In genomic region chr11:33195061-33195460, GRCm38 (mm10) we compare ENCODE assay signal across 30 mouse cellular contexts. TPM values are rescaled to one million over a fixed set of nuclear protein-coding genes. Genes with fewer than 3 reads are reported as not detected.
DNase-seq lines count a peak whose midpoint lies in the region; ATAC-seq and TF ChIP-seq lines count a peak whose summit lies in the region.
"Had no signal": no experiment of that assay in that cellular context is flagged by ENCODE, and none has a peak within 500 bp of the region (broad histone marks: within the 10 kb centered on the region; RNA-seq: fewer than 3 reads in every experiment).

No protein-coding gene starts in this region.

- peaks cover 30% of the 10 kb centered on the region for H3K4me1 ChIP-seq in forebrain, embryonic 10.5 days
- H3K4me1 ChIP-seq in forebrain, postnatal 0 days (ENCODE audit: insufficient read depth), result no peaks in the 10 kb centered on the region
- peaks cover 1% of the 10 kb centered on the region for H3K4me1 ChIP-seq in hindbrain, embryonic 11.5 days (replicated peaks; ENCODE audit: control insufficient read depth, insufficient read depth, low read length)
- H3K4me1 ChIP-seq in hindbrain, embryonic 16.5 days (ENCODE audit: control insufficient read depth, insufficient read depth, low read depth, low read length), result no peaks in the 10 kb centered on the region
- H3K4me1 ChIP-seq in neural tube, embryonic 15.5 days, result peaks cover 18% of the 10 kb centered on the region

- H3K27me3 ChIP-seq in forebrain, embryonic 10.5 days (ENCODE audit: poor library complexity, severe bottlenecking), result peaks cover 98% of the 10 kb centered on the region
- peaks cover 80% of the 10 kb centered on the region for H3K27me3 ChIP-seq in forebrain, postnatal 0 days (ENCODE audit: insufficient read depth, low read length)
- peaks cover 78% of the 10 kb centered on the region for H3K27me3 ChIP-seq in hindbrain, embryonic 11.5 days (ENCODE audit: control insufficient read depth, insufficient read depth, low read length)
- peaks cover 58% of the 10 kb centered on the region for H3K27me3 ChIP-seq in hindbrain, embryonic 16.5 days (replicated peaks; ENCODE audit: control insufficient read depth, insufficient read depth, low read length)
- H3K27me3 ChIP-seq in neural tube, embryonic 15.5 days (replicated peaks), result peaks cover 73% of the 10 kb centered on the region

- ATAC-seq in forebrain, postnatal 0 days, result no peak
- ATAC-seq in hindbrain, embryonic 11.5 days (ENCODE audit: low FRiP score), result no peak
- ATAC-seq in hindbrain, embryonic 16.5 days, result no peak
- no peak for ATAC-seq in neural tube, embryonic 15.5 days (ENCODE audit: low FRiP score)
- ATAC-seq: CD4-positive, CD25-positive, alpha-beta regulatory T cell, adult 4 months; intestine, postnatal 0 days had no signal

- 12% methylated on average over 7 of the region's 7 CpGs for WGBS in forebrain, embryonic 10.5 days
- WGBS in forebrain, postnatal 0 days, result 17% methylated on average over 7 of the region's 7 CpGs
- WGBS in hindbrain, embryonic 11.5 days, result 14% methylated on average over 7 of the region's 7 CpGs
- 18% methylated on average over 7 of the region's 7 CpGs for WGBS in hindbrain, embryonic 16.5 days
- 29% methylated on average over 7 of the region's 7 CpGs for WGBS in neural tube, embryonic 15.5 days

- H3K27ac ChIP-seq in forebrain, embryonic 10.5 days, result no peak overlapping the region
- H3K27ac ChIP-seq in forebrain, postnatal 0 days (ENCODE audit: low read depth, low read length), result no peak overlapping the region
- H3K27ac ChIP-seq in hindbrain, embryonic 11.5 days (ENCODE audit: low read depth, low read length), result no peak overlapping the region
- no peak overlapping the region for H3K27ac ChIP-seq in hindbrain, embryonic 16.5 days (ENCODE audit: low read depth, low read length)
- H3K27ac ChIP-seq in neural tube, embryonic 15.5 days (replicated peaks), result no peak overlapping the region
- H3K27ac ChIP-seq: embryonic facial prominence, embryonic 10.5 days; embryonic facial prominence, embryonic 13.5 days; forebrain, embryonic 13.5 days; heart, adult 2 months; heart, embryonic 10.5 days; heart, embryonic 13.5 days; hindbrain, embryonic 13.5 days had no signal

- H3K9me3 ChIP-seq in forebrain, embryonic 10.5 days, result peaks cover 8% of the 10 kb centered on the region
- no peaks in the 10 kb centered on the region for H3K9me3 ChIP-seq in forebrain, postnatal 0 days (ENCODE audit: low read length)
- no peaks in the 10 kb centered on the region for H3K9me3 ChIP-seq in hindbrain, embryonic 11.5 days (ENCODE audit: control insufficient read depth, low read length)
- H3K9me3 ChIP-seq in hindbrain, embryonic 16.5 days (ENCODE audit: control insufficient read depth, low read length), result peaks cover 8% of the 10 kb centered on the region
- H3K9me3 ChIP-seq in neural tube, embryonic 15.5 days (replicated peaks), result no peaks in the 10 kb centered on the region
- H3K9me3 ChIP-seq: forebrain, embryonic 13.5 days; hindbrain, embryonic 13.5 days had no signal

- peak; percentile 25 for DNase-seq in forebrain, embryonic 10.5 days (ENCODE audit: extremely low spot score, low spot score)
- DNase-seq in forebrain, postnatal 0 days, result no peak
- peak; percentile 38 for DNase-seq in hindbrain, embryonic 11.5 days (ENCODE audit: low spot score)
- DNase-seq in neural tube, embryonic 10.5 days (ENCODE audit: extremely low spot score, low spot score), result peak; percentile 43
- DNase-seq: adrenal gland, adult 2 months; adrenal gland, postnatal 14 days; cerebellum, adult 2 months; cerebellum, postnatal 25 days; gastrocnemius, postnatal 10 days; gastrocnemius, postnatal 36 days; heart, adult 2 months; heart, postnatal 14 days; heart, postnatal 4 days had no signal

- H3K9ac ChIP-seq in forebrain, postnatal 0 days, result no peak overlapping the region
- no peak overlapping the region for H3K9ac ChIP-seq in hindbrain, embryonic 11.5 days (ENCODE audit: low read depth, low read length)
- H3K9ac ChIP-seq in hindbrain, embryonic 16.5 days (ENCODE audit: low read depth, low read length), result no peak overlapping the region
- H3K9ac ChIP-seq in neural tube, embryonic 15.5 days (replicated peaks), result no peak overlapping the region
- H3K9ac ChIP-seq: embryonic facial prominence, embryonic 13.5 days; forebrain, embryonic 13.5 days; heart, embryonic 13.5 days; hindbrain, embryonic 13.5 days had no signal

- H3K4me3 ChIP-seq in forebrain, embryonic 10.5 days, result no peak overlapping the region
- H3K4me3 ChIP-seq in forebrain, postnatal 0 days (ENCODE audit: low read depth, low read length), result no peak overlapping the region
- H3K4me3 ChIP-seq in hindbrain, embryonic 11.5 days (ENCODE audit: low read depth, low read length), result no peak overlapping the region
- no peak overlapping the region for H3K4me3 ChIP-seq in hindbrain, embryonic 16.5 days (ENCODE audit: low read length)
- H3K4me3 ChIP-seq in neural tube, embryonic 15.5 days (replicated peaks), result no peak overlapping the region
- H3K4me3 ChIP-seq: embryonic facial prominence, embryonic 10.5 days; embryonic facial prominence, embryonic 13.5 days; erythroblast, embryonic 14.5 days; forebrain, embryonic 13.5 days; heart, adult 2 months; heart, embryonic 10.5 days; heart, embryonic 13.5 days; hindbrain, embryonic 13.5 days had no signal

- TF ChIP-seq CTCF in forebrain, postnatal 0 days (IDR thresholded peaks at IDR 0.05; ENCODE audit: low read depth), result no peak

- no peak overlapping the region for H3K4me2 ChIP-seq in forebrain, postnatal 0 days (ENCODE audit: low read depth)
- H3K4me2 ChIP-seq in hindbrain, embryonic 11.5 days (replicated peaks; ENCODE audit: low read depth, low read length), result no peak overlapping the region
- no peak overlapping the region for H3K4me2 ChIP-seq in hindbrain, embryonic 16.5 days (ENCODE audit: low read length)
- no peak overlapping the region for H3K4me2 ChIP-seq in neural tube, embryonic 15.5 days
- H3K4me2 ChIP-seq: embryonic facial prominence, embryonic 13.5 days; forebrain, embryonic 13.5 days; heart, embryonic 13.5 days had no signal

- no peaks in the 10 kb centered on the region for H3K36me3 ChIP-seq in forebrain, embryonic 10.5 days (replicated peaks)
- no peaks in the 10 kb centered on the region for H3K36me3 ChIP-seq in forebrain, postnatal 0 days (ENCODE audit: insufficient read depth)
- H3K36me3 ChIP-seq in hindbrain, embryonic 11.5 days (ENCODE audit: control insufficient read depth, insufficient read depth, low read length), result no peaks in the 10 kb centered on the region
- H3K36me3 ChIP-seq in hindbrain, embryonic 16.5 days (ENCODE audit: control insufficient read depth, insufficient read depth, low read length), result no peaks in the 10 kb centered on the region
- no peaks in the 10 kb centered on the region for H3K36me3 ChIP-seq in neural tube, embryonic 15.5 days
- H3K36me3 ChIP-seq: embryonic facial prominence, embryonic 10.5 days; embryonic facial prominence, embryonic 13.5 days; heart, embryonic 10.5 days; heart, embryonic 13.5 days; hindbrain, embryonic 13.5 days had no signal

RNA-seq across cellular contexts. Expression of gene Tlx3, which starts 8.3 kb away (rescaled TPM):
- not detected in 2 replicates for polyA plus RNA-seq in forebrain, embryonic 10.5 days (2016; fragmentation: Nextera tagmentation; extraction: Ambion mirVana)
- total RNA-seq in forebrain, postnatal 0 days (2014; rRNA removed), result not detected in 2 replicates
- polyA plus RNA-seq in forebrain, postnatal 0 days (2015; fragmentation: Nextera tagmentation; extraction: Ambion mirVana), result not detected in 2 replicates
- polyA plus RNA-seq in hindbrain, embryonic 11.5 days (2014; fragmentation: Nextera tagmentation; extraction: Ambion mirVana), result 12.9 and 19.0 TPM in 2 replicates
- 9.1 and 11.5 TPM in 2 replicates for polyA plus RNA-seq in hindbrain, embryonic 16.5 days (2015; fragmentation: Nextera tagmentation; extraction: Ambion mirVana)
- 20.3 and 23.2 TPM in 2 replicates for polyA plus RNA-seq in neural tube, embryonic 15.5 days (2015; fragmentation: Nextera tagmentation; extraction: Ambion mirVana)
- total RNA-seq: adrenal gland, postnatal 14 days; common myeloid progenitor, adult 5-6 weeks; gastrocnemius, adult 18-20 months; gastrocnemius, postnatal 10 days; gastrocnemius, postnatal 36 days; granulocyte monocyte progenitor cell, adult 5-6 weeks; heart, adult 2 months; heart, postnatal 14 days; heart, postnatal 4 days; MEL had no signal
- polyA plus RNA-seq: C2C12; CD4-positive, CD25-positive, alpha-beta regulatory T cell, adult 4 months; forebrain, embryonic 13.5 days; heart, adult 2 months; heart, embryonic 13.5 days; heart, embryonic 16.5 days; intestine, postnatal 0 days had no signal

RNA-seq across cellular contexts. Expression of gene Npm1, which starts 32.1 kb away (rescaled TPM):
- 1,478 and 1,686 TPM in 2 replicates for polyA plus RNA-seq in forebrain, embryonic 10.5 days (2016; fragmentation: Nextera tagmentation; extraction: Ambion mirVana)
- 452 and 473 TPM in 2 replicates for total RNA-seq in forebrain, postnatal 0 days (2014; rRNA removed)
- 400 and 441 TPM in 2 replicates for polyA plus RNA-seq in forebrain, postnatal 0 days (2015; fragmentation: Nextera tagmentation; extraction: Ambion mirVana)
- polyA plus RNA-seq in hindbrain, embryonic 11.5 days (2014; fragmentation: Nextera tagmentation; extraction: Ambion mirVana), result 962 and 974 TPM in 2 replicates
- polyA plus RNA-seq in hindbrain, embryonic 16.5 days (2015; fragmentation: Nextera tagmentation; extraction: Ambion mirVana), result 351 and 353 TPM in 2 replicates
- polyA plus RNA-seq in neural tube, embryonic 15.5 days (2015; fragmentation: Nextera tagmentation; extraction: Ambion mirVana), result 369 and 576 TPM in 2 replicates

RNA-seq across cellular contexts. Expression of gene Fgf18, which starts 47.9 kb away (rescaled TPM):
- polyA plus RNA-seq in forebrain, embryonic 10.5 days (2016; fragmentation: Nextera tagmentation; extraction: Ambion mirVana), result 3.6 and 3.8 TPM in 2 replicates
- total RNA-seq in forebrain, postnatal 0 days (2014; rRNA removed), result 5.9 and 8.1 TPM in 2 replicates
- polyA plus RNA-seq in forebrain, postnatal 0 days (2015; fragmentation: Nextera tagmentation; extraction: Ambion mirVana), result 3.9 and 5.2 TPM in 2 replicates
- polyA plus RNA-seq in hindbrain, embryonic 11.5 days (2014; fragmentation: Nextera tagmentation; extraction: Ambion mirVana), result 6.4 and 8.1 TPM in 2 replicates
- 7.2 and 9.0 TPM in 2 replicates for polyA plus RNA-seq in hindbrain, embryonic 16.5 days (2015; fragmentation: Nextera tagmentation; extraction: Ambion mirVana)
- 9.2 and 9.7 TPM in 2 replicates for polyA plus RNA-seq in neural tube, embryonic 15.5 days (2015; fragmentation: Nextera tagmentation; extraction: Ambion mirVana)
- total RNA-seq: common myeloid progenitor, adult 5-6 weeks; granulocyte monocyte progenitor cell, adult 5-6 weeks had no signal
- polyA plus RNA-seq: CD4-positive, CD25-positive, alpha-beta regulatory T cell, adult 4 months; erythroblast, embryonic 14.5 days had no signal

Comparison
In these comparisons a context has a peak if more than half of its experiments do, and no peak if none do; other contexts are left out.
1. RNA of gene Tlx3, which starts 8.3 kb away (polyA plus RNA-seq): 20.3 to 23.2 TPM in neural tube, embryonic 15.5 days, 12.9 to 19.0 TPM in hindbrain, embryonic 11.5 days and 9.1 to 11.5 TPM in hindbrain, embryonic 16.5 days; not detected in forebrain, embryonic 10.5 days and not detected in forebrain, postnatal 0 days; every median in the first group is over 10 times any median in the second.